Mouse (Mus musculus) liver, adult 2 months (tissue): ENCODE results near the gene Emid1. TPM values are rescaled to one million over a fixed set of nuclear protein-coding genes. Genes with fewer than 3 reads are reported as not detected.
A peak's percentile ranks its signal among the peaks of the same experiment; 100 is the strongest.

Experiments
- DNase-seq: peaks from one replicate; pipeline ENCODE4 v3.0.0-alpha.2; 2011; ENCODE audit warnings: low read depth, low spot score; ENCODE audit errors: extremely low read depth
- H3K27ac ChIP-seq: fragments of 200-500 bp; replicated peaks from 2 replicates; pipeline ENCODE4 v1.5.1; 2012; ENCODE audit warnings: low read depth, mild to moderate bottlenecking, control low read depth, inconsistent platforms, low read length; ENCODE audit not compliant: insufficient read depth
- H3K27me3 ChIP-seq: fragments of 200-500 bp; 2 replicates; pipeline ENCODE4 v1.6.1; 2012; ENCODE audit warnings: mild to moderate bottlenecking, moderate library complexity, low read length, inconsistent platforms; ENCODE audit not compliant: control insufficient read depth, insufficient read depth
- H3K36me3 ChIP-seq: fragments of 200-500 bp; 2 replicates; pipeline ENCODE4 v1.6.1; 2012; ENCODE audit warnings: low read length, inconsistent platforms; ENCODE audit not compliant: control insufficient read depth, insufficient read depth
- H3K4me1 ChIP-seq: fragments of 200-500 bp; 2 replicates; pipeline ENCODE4 v1.6.1; 2011; ENCODE audit warnings: low read length; ENCODE audit not compliant: control insufficient read depth, insufficient read depth
- H3K4me3 ChIP-seq: fragments of 200-500 bp; 2 replicates; pipeline ENCODE4 v1.5.1; 2011; ENCODE audit warnings: low read depth, mild to moderate bottlenecking, control low read depth, low read length, moderate library complexity; ENCODE audit not compliant: insufficient read depth
- H3K79me2 ChIP-seq: fragments of 200-500 bp; 2 replicates; pipeline ENCODE4 v1.6.1; 2012; ENCODE audit warnings: inconsistent platforms, mild to moderate bottlenecking, low read length, moderate library complexity; ENCODE audit not compliant: control insufficient read depth, insufficient read depth
- H3K9ac ChIP-seq: fragments of 200-500 bp; 2 replicates; pipeline ENCODE4 v1.6.1; 2012; ENCODE audit warnings: low read depth, mild to moderate bottlenecking, control low read depth, inconsistent platforms, low read length
- CTCF ChIP-seq: fragments of 200-500 bp; IDR thresholded peaks from 2 replicates; pipeline ENCODE4 v1.5.1; 2011; ENCODE audit warnings: low read depth, low read length, control low read depth
- POLR2A ChIP-seq: fragments of 200-500 bp; IDR thresholded peaks from 2 replicates; pipeline ENCODE4 v1.6.1; 2011; ENCODE audit warnings: low read length, control low read depth; ENCODE audit not compliant: insufficient read depth; ENCODE audit errors: extremely low read depth
- WGBS: fragments of 180-500 bp; shearing (Covaris S2); methylation state at CpG from one replicate; pipeline ENCODE4 v1.1.7; 2018; 5-methylcytosine and 5-hydroxymethylcytosine counted together
- polyA plus RNA-seq: library from polyadenylated mRNA; depleted of rRNA; stranded (reverse); fragments of >200 nt; gene quantifications from 2 replicates; pipeline ENCODE4 v1.2.3, GENCODE M21; 2012; rRNA removed
- total RNA-seq: library from RNA; depleted of rRNA; stranded (reverse); fragments of >200 nt; gene quantifications from 2 replicates; pipeline ENCODE4 v1.2.3, GENCODE M21; 2014; rRNA removed

Gene Emid1
- total RNA-seq (0.20 and 0.28 TPM in 2 replicates), polyA plus RNA-seq (0.65 and 0.77 TPM in 2 replicates)

DNA sequence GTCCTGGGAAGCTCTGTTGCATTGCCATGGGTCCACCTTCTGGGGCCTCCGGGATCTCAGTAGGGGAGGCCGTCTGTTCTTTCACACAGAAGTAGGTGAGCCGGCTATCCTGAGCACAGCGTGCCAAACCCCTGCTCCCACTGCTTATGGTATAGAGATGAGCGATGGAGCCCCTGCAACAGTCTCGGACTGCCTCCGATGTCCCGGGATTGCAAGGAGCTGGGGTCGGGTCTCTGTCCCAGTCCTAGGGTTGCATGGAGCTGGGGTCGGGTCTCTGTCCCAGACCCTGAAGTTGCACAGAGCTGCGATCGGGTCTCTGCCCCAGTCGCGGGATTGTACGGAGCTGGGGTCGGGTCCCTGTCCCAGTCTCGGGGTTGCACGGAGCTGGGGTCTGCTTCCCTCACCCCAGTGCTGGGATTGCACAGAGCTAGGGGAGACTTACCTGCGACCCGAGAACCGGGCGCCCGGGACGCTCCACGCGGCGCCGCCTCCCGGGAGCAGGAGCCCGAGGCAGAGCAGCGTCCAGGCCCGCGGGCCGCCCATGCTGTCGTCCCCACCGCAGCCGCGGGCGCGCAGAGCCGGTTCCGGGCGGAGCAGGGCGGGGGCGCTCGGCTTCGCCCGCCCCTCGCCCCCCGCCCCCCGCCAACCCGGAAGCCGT is at the start of gene Emid1:
Emid1 (minus strand) TSS at position 578 of the 658 bp plus-strand sequence.
- Histone ChIP-seq H3K4me3 (peak within 1 kb of the TSS; percentile 46; the same call in 1 of the 2 replicates), H3K9ac (no peak within 1 kb of the TSS; the same call in none of the 2 replicates), H3K4me1 (no peaks in the 10 kb centered on the region; the same call in 1 of the 2 replicates), H3K36me3 (no peaks in the 10 kb centered on the region), H3K27ac (no peak within 1 kb of the TSS), H3K79me2 (no peaks in the 10 kb centered on the region), H3K27me3 (no peaks in the 10 kb centered on the region; the same call in 1 of the 2 replicates)
- 7% methylated on average over 51 of the region's 53 CpGs for WGBS
- TF ChIP-seq CTCF = no peak
- no peak for TF ChIP-seq POLR2A
- no peak for DNase-seq

DNA sequence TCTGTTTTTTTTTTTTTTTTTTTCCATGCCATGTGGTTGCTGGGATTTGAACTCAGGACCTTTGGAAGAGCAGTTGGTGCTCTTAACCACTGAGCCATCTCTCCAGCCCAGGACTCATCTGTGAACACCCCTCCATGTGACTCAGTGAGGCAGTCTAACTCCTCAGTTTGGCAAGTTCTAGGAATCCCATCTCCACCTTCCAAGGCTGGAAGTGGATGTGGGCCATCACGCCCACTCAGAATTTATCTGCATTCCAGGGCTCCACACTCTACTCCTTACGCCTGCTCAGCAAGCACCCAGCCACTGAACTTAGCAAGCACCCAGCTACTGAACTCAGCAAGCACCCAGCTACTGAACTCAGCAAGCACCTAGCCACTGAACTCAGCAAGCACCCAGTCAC is 47.8 kb upstream of the Emid1 start:
- Histone ChIP-seq H3K9ac (no peak overlapping the region), H3K4me3 (no peak overlapping the region), H3K36me3 (no peaks in the 10 kb centered on the region), H3K4me1 (no peaks in the 10 kb centered on the region), H3K27me3 (no peaks in the 10 kb centered on the region), H3K27ac (no peak overlapping the region), H3K79me2 (no peaks in the 10 kb centered on the region)
- no peak for TF ChIP-seq POLR2A
- TF ChIP-seq CTCF = no peak
- DNase-seq = no peak
- 92% methylated on average over 2 of the region's 2 CpGs for WGBS

DNA sequence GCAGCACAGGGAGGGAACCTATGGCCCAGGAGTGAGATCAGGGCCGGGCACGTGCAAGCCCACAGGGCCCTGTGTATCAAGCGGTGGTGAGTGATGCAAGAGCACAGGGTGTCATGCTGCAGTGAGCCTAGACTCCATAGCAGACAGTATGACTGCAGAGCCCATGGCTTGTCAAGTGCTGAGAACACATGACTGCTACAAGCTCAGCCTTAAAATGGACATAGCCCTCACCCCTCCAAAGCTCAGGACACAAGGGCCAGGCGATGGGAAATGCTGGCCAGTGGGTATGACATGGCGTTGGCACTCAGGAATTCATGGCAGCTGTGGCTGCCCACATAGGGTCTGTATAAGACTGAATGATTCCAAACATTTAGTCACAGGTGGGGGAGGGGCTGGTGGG is 45.0 kb upstream of the Emid1 start:
- no peaks in the 10 kb centered on the region for H3K36me3 ChIP-seq
- WGBS = 91% methylated on average over 5 of the region's 5 CpGs
- TF ChIP-seq CTCF (no peak), POLR2A (no peak)
- no peaks in the 10 kb centered on the region for H3K27me3 ChIP-seq
- no peak overlapping the region for H3K27ac ChIP-seq
- H3K79me2 ChIP-seq = no peaks in the 10 kb centered on the region
- H3K9ac ChIP-seq = no peak overlapping the region
- no peak for DNase-seq
- no peak overlapping the region for H3K4me3 ChIP-seq
- no peaks in the 10 kb centered on the region for H3K4me1 ChIP-seq

DNA sequence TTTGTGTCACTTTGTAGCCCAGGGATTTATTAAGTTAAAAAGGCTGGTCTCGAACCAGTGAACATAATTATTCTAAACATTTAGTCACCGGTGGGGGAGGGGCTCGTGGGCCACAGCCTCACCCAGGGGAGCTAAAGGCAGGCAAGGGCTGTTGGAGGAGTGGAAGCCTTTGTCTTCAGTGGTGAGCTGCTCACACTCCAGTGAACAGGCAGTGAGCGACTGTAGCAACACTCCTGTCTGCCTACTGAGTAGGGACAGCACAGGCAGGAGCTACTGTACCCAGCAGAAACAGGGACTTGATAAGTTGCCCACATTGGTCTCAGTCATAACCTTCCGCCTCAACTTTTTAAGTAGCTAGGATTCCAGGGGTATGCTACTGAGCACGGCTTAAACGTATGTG is 44.5 kb upstream of the Emid1 start:
- TF ChIP-seq CTCF (no peak), POLR2A (no peak)
- 87% methylated on average over 7 of the region's 7 CpGs for WGBS
- no peak overlapping the region for H3K27ac ChIP-seq
- no peaks in the 10 kb centered on the region for H3K36me3 ChIP-seq
- H3K27me3 ChIP-seq = no peaks in the 10 kb centered on the region
- no peak overlapping the region for H3K4me3 ChIP-seq
- H3K9ac ChIP-seq = no peak overlapping the region
- H3K79me2 ChIP-seq = no peaks in the 10 kb centered on the region
- no peaks in the 10 kb centered on the region for H3K4me1 ChIP-seq
- no peak for DNase-seq

DNA sequence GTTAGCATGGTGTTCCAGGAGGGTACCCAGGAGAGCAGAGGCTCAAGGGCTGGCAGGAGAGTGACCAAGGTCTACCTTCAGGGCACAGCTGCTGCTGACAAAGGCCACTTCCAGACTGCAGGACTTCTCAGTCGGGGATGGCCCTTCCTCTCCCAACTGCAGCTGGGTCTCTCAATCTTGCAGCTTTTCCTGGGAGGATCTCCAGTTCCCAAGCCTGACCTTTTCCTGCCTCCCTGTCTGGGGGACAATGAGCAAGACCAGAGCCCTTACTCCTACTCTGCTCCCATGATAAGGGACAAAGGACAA is 41.5 kb upstream of the Emid1 start:
- no peak for TF ChIP-seq POLR2A
- TF ChIP-seq CTCF = no peak
- H3K27me3 ChIP-seq = no peaks in the 10 kb centered on the region
- no peak for DNase-seq
- H3K4me3 ChIP-seq = no peak overlapping the region
- 80% methylated on average over 1 of the region's 1 CpGs for WGBS
- H3K9ac ChIP-seq = no peak overlapping the region
- no peaks in the 10 kb centered on the region for H3K4me1 ChIP-seq
- H3K79me2 ChIP-seq = no peaks in the 10 kb centered on the region
- H3K36me3 ChIP-seq = no peaks in the 10 kb centered on the region
- H3K27ac ChIP-seq = 0 out of 2 replicates have a peak overlapping the region, but pooled peaks have one; percentile 6

DNA sequence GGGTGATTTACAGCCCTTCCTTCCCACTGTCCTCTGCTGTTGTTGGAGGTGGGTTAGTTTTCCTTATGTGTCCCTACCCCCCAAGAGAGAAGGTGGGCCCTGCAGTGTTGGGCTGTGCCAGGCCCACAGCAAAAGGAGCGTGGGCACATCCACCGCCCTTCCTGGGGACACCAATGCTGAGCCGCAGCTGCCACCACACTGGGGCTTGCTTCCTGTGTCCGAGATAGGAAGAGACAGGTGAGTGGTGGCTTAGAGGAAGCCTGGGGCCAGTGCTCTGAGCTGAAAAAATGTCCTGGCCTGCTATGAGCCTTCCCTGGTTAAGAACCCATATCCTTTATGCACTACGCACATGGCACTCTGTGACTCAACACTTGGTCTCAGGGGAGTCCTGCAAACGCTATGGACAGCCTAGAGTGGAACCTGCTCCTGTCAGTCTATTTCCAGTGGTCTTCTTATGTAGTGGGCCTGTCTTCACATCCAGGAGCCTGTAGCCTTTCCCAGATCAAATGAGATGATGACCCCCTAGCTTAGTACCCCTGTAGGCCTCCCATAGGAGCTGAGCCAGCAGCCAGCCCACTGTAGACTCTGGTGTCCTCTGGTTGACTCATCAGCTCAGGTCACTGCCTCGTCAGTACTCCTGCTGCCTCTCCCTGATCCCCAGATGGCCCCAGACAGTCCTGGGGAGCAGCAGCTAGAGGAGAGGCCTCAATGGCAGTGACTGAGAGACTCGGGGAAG is 41.0 kb upstream of the Emid1 start:
- 0 out of 2 replicates have a peak overlapping the region, but pooled peaks have one; percentile 6 for H3K27ac ChIP-seq
- no peaks in the 10 kb centered on the region for H3K4me1 ChIP-seq
- no peak for TF ChIP-seq CTCF
- TF ChIP-seq POLR2A = no peak
- no peak overlapping the region for H3K9ac ChIP-seq
- 80% methylated on average over 8 of the region's 8 CpGs for WGBS
- H3K27me3 ChIP-seq = no peaks in the 10 kb centered on the region
- H3K36me3 ChIP-seq = no peaks in the 10 kb centered on the region
- H3K4me3 ChIP-seq = no peak overlapping the region
- H3K79me2 ChIP-seq = no peaks in the 10 kb centered on the region
- DNase-seq = no peak
